Mouse (Mus musculus): ENCODE results near the gene Nsmce4a. TPM values are rescaled to one million over a fixed set of nuclear protein-coding genes. Genes with fewer than 3 reads are reported as not detected.

Gene Nsmce4a
- total RNA-seq, 2 experiments from 2014 or later: 41.8 to 42.2 TPM

DNA sequence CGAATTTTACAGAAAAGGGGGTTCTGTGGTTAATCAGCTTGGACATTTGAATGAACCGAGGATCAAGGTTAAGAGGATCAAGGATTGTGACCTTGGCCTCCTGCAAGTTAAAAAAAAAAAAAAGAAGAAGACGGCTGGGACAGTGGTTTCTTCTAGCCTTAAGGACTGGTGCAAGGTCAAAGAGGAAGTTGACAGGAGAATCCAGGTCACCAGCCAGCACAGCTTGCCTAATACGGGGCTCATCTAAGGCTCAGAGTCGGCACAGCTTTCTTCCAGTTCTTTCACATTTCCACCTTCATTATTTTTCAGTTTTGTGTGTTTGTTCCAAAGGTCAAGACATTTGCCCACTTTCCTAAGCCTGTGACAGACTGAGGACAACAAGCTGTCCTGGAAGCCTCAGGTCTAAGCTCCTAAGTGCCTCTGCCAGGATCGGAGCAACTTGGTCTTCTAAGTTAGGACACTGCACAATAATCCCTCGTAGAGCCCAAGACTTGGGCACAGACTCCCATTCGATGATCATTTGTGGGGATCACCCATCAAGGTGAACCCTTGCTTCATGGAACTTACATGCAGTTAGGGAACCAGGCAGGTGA is 18.0 kb upstream of the Nsmce4a start:
- no peak for DNase-seq (ENCODE audit: low spot score in 2 of 2)
- H3K27ac ChIP-seq: no peak overlapping the region
- TF ChIP-seq CTCF (conservative IDR thresholded peaks at IDR 0.05): no peak
- no peak overlapping the region for H3K4me3 ChIP-seq

- Histone ChIP-seq H3K27ac (peak overlapping the region; percentile 75), H3K4me3 (no peak overlapping the region)
- TF ChIP-seq CTCF (conservative IDR thresholded peaks at IDR 0.05): no peak
- DNase-seq (ENCODE audit: low spot score in 2 of 2): peak; percentile 43 to 60
These were observed 17.3 kb upstream of the Nsmce4a start for GRCm38 (mm10) chr7:130590081-130590828.

GRCm38 (mm10) chr7:130586521-130587072 is 13.7 kb upstream of the Nsmce4a start:
- no peak overlapping the region for H3K4me3 ChIP-seq
- no peak overlapping the region for H3K27ac ChIP-seq
- no peak for TF ChIP-seq CTCF (conservative IDR thresholded peaks at IDR 0.05)
- no peak for DNase-seq (ENCODE audit: low spot score in 2 of 2)

DNA sequence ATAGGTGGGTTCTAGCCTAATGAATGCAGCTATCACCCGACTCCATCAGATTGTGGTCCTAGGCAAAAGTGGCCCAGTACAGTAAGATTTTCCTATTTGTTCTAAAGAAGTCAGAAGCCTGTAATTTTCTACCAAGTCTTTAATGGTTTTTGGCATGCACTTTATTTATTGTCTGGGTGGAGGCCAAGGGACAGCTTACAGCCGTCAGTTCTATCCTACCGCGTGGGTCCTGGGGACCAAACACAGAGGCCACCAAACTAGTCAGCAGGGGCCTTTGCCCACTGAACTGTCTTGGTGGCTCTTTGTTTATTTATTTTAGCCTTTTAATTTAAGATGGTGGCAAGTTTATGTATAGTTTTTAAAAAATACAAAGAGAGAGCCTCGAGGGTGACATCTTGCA is 5.7 kb upstream of the Nsmce4a start:
- H3K4me3 ChIP-seq: no peak overlapping the region
- no peak for DNase-seq (ENCODE audit: low spot score in 2 of 2)
- no peak overlapping the region for H3K27ac ChIP-seq
- no peak for TF ChIP-seq CTCF (conservative IDR thresholded peaks at IDR 0.05)

GRCm38 (mm10) chr7:130578066-130578465 is 5.1 kb upstream of the Nsmce4a start:
- no peak overlapping the region for H3K4me3 ChIP-seq
- TF ChIP-seq CTCF (conservative IDR thresholded peaks at IDR 0.05): no peak
- H3K27ac ChIP-seq: no peak overlapping the region
- DNase-seq (ENCODE audit: low spot score in 2 of 2): no peak

DNA sequence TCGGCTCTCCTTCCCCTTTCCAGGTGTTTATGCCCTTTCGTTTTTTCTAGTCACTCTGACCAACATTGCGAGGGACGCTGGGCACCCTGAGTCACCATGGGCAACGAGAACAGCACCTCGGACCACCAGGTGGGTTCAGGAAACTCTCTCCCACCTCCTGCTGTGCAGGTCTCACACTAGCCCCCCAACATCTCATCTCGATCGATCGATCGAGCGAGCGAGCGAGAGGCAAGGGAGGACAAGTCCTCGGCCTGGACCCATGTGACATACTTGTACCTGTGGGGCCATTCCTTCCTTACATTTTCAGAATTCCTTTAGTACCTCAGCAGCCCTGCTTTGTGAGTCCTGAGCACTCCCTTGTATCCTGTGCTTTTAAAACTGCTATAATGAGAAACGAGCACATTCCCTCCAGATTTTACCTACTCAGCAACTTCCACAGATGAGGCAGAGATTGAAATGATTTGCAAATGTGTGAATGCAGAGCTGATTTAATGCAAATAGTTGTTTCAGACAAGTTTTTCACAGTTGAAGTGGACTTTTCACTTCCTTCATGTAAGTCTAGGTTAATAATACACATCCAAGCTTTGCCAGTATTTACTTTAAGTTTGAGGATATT is 4.6 kb upstream of the Nsmce4a start, which contains the start of gene Tacc2:
Gene Tacc2 (plus strand): TSS at position 51 of the 616 bp plus-strand sequence.
- no peak for DNase-seq (ENCODE audit: low spot score in 2 of 2)
- Histone ChIP-seq H3K4me3 (peak within 1 kb of the TSS; percentile 24; the same call in 1 of the 2 replicates), H3K27ac (no peak within 1 kb of the TSS)
- no peak for TF ChIP-seq CTCF (conservative IDR thresholded peaks at IDR 0.05)

DNA sequence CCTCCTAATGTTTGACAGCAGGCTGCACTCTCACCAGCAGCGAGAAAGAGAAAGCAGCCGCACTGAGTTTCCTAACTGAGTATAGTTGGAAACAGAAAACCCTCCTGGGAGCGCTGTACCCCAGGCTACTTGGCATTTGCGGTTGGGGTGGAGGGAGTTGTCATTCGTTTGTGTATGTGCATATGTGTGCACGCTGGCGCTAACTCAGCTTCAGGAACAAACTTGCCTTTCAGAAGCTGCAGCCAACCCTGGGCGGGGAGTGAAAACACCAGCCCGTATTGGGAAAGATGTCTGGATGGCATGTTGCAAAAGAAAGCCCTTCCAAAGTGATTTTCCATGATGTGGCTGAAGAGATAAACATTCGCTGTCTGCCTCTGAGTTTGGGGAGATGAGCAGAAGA is 4.1 kb upstream of the Nsmce4a start:
- H3K27ac ChIP-seq: no peak overlapping the region
- DNase-seq (ENCODE audit: low spot score in 2 of 2): peak in 1 of 2 experiments; percentile 22
- peak; percentile 17 for TF ChIP-seq CTCF (conservative IDR thresholded peaks at IDR 0.05)
- peak overlapping the region; percentile 24; the same call in 1 of the 2 replicates for H3K4me3 ChIP-seq

DNA sequence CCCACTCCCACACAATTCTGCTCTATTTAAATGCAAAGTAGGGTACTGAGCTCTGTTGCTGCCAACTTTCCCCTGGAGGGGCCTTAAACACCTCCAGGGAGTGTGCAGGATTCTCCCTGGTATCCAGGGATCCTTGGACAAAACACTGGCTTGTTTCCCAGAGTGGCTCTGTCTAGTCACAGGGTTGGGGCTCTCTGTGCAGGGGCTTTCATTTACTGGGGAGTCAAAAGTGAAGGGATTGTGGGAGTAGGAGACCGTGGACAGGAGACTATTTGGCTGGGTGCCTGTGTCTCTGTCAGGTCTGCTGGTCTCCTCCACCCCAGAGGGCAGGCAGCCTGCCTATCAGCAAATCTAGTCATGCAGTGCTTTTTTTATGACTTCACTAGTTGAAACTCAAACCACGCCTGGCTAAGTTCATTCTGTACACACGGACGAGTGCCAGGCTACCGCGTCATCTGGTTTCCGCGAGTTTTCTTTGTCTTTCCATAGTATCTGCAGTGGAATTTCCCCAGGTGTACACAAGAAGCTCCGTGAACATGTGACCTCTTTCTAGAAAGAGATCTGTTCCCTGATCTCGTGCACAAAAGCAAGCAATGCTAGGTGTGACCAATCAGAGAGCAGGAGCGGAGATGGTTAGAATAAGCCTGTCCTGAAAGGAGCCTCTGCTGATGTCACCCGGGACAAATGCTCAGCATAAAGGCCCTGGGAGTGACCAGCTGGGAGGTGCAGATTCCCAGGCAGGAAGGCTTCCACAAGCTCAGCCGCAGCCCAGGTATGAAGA is 1.5 kb upstream of the Nsmce4a start:
- TF ChIP-seq CTCF (conservative IDR thresholded peaks at IDR 0.05): no peak
- DNase-seq (ENCODE audit: low spot score in 2 of 2): no peak
- Histone ChIP-seq H3K4me3 (no peak overlapping the region), H3K27ac (no peak overlapping the region)

- no peak for DNase-seq (ENCODE audit: low spot score in 2 of 2)
- Histone ChIP-seq H3K27ac (no peak overlapping the region), H3K4me3 (no peak overlapping the region)
- no peak for TF ChIP-seq CTCF (conservative IDR thresholded peaks at IDR 0.05)
These were observed 828 bp upstream of the Nsmce4a start for GRCm38 (mm10) chr7:130573746-130574145.

- TF ChIP-seq CTCF (conservative IDR thresholded peaks at IDR 0.05): no peak
- H3K4me3 ChIP-seq: no peak overlapping the region
- H3K27ac ChIP-seq: no peak overlapping the region
- no peak for DNase-seq (ENCODE audit: low spot score in 2 of 2)
These were observed 2.4 kb downstream of the Nsmce4a start for GRCm38 (mm10) chr7:130570472-130570871.

DNA sequence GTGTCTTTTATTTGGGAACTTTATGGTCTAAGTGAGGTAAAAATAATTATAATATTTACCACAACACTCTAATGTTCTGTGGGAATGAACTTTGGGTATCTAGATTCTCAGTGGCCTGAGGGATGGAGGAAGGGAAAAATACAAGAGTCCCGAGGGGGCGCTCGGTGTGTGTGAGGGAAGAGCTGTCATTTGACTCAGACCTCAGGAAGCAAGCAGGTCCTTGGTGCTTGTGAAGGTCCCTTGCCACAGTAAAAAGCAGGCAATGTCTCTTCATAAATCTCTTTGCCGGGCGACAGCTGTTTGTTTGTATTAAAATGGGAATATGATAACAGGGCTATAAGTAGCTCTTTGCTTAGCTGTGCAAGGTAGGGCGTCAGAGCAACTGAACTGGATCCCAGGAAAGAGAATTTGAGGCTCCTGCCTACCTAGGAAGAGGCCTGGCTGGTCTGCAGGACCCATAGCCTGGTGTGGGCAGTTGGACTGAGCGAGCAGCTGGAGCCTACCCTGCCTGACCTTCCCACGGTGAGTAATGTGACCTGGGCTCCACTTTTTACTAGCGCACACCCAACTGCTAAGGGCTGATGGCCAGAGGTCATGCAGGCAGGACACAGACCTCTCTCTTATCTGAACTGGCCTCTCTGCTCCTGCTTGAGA is 4.0 kb downstream of the Nsmce4a start:
- Histone ChIP-seq H3K27ac (no peak overlapping the region), H3K4me3 (no peak overlapping the region)
- no peak for TF ChIP-seq CTCF (conservative IDR thresholded peaks at IDR 0.05)
- no peak for DNase-seq (ENCODE audit: low spot score in 2 of 2)

DNA sequence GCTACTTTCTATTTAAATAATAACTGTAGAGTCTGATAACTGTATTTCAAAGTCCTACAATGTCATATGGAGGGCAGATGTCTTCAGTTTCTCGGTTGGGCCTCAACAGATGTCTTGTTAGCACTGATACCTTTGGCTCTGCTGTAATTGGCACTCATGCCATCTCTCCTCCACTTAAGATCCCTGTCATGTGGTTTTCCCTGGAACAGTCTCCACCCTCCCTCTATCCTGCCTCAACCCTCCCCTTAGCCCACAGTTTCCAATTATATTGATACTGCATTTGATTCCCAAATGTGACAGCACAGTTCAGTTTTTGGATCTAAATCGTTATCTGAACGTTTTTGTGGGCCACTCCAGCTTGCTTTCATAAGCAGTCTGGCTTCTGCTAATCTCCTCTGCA is 8.3 kb downstream of the Nsmce4a start:
- TF ChIP-seq CTCF (conservative IDR thresholded peaks at IDR 0.05): no peak
- no peak overlapping the region for H3K4me3 ChIP-seq
- peak overlapping the region; percentile 55; the same call in 1 of the 2 replicates for H3K27ac ChIP-seq
- peak in 1 of 2 experiments; percentile 32 for DNase-seq (ENCODE audit: low spot score in 2 of 2)
